Mouse (Mus musculus) A20 (cell line): ENCODE data around the gene Gm7792.
"Not testable (repeated sequence)": the region's sequence is repeated elsewhere in the genome, so short reads cannot be mapped to it uniquely, and the experiment has no call there.

ENCODE experiments used
- DNase-seq: peaks from one replicate; pipeline ENCODE4 v3.0.0-alpha.2; 2011; ENCODE audit warnings: low read depth, low spot score

Gene Gm7792

GRCm38 (mm10) chr5:93843476-93843875, at the start of gene Gm7792:
Gene Gm7792 (plus strand): TSS chr5:93843776.
- DNase-seq: not testable (repeated sequence)
